Mouse (Mus musculus): ENCODE measurements around the gene Usp36. TPM values are rescaled to one million over a fixed set of nuclear protein-coding genes. Genes with fewer than 3 reads are reported as not detected.

The Usp36 gene
- 10 to 100 TPM; 33.3 to 34.2 TPM for total RNA-seq (2023)

GRCm38 (mm10) chr11:118289999-118290889 lies at the start of gene Usp36:
Usp36 (minus strand) TSS chr11:118290244.

GRCm38 (mm10) chr11:118248150-118249011 lies 41.7 kb downstream of the Usp36 start, which contains the start of gene Cyth1:
Cyth1 (minus strand) TSS chr11:118248592.

Other genes starting within 250 kb of the Usp36 start
- gene Dnah17, start 159.6 kb downstream of the Usp36 start, total RNA-seq (2023): under 1 TPM; 0.27 to 0.29 TPM
- 10 to 100 TPM; 63.2 to 81.4 TPM for gene Cyth1, start 41.7 kb downstream of the Usp36 start, total RNA-seq (2023)
- gene Cep295nl, start 52.3 kb upstream of the Usp36 start, total RNA-seq (2023): 1 to 10 TPM; 2.9 to 3.1 TPM
- gene Timp2, start 65.5 kb upstream of the Usp36 start, total RNA-seq (2023): 10 to 100 TPM; 87.7 to 92.6 TPM
- gene Lgals3bp, start 111.8 kb upstream of the Usp36 start, total RNA-seq (2023): 100 to 1,000 TPM; 131 to 147 TPM
- 10 to 100 TPM; 36.0 to 36.1 TPM for gene Cant1, start 128.8 kb upstream of the Usp36 start, total RNA-seq (2023)
- gene C1qtnf1, start 138.0 kb upstream of the Usp36 start, total RNA-seq (2023): not detected
- 10 to 100 TPM; 13.5 to 15.9 TPM for gene Engase, start 186.6 kb upstream of the Usp36 start, total RNA-seq (2023)

All from monocyte, adult 59 days (primary cell).